Mouse (Mus musculus): ENCODE results near the gene Slc22a21. TPM values are rescaled to one million over a fixed set of nuclear protein-coding genes. Genes with fewer than 3 reads are reported as not detected.

Slc22a21 gene
- polyA plus RNA-seq, 1 experiment from 2014 or later: 4.0 TPM

DNA sequence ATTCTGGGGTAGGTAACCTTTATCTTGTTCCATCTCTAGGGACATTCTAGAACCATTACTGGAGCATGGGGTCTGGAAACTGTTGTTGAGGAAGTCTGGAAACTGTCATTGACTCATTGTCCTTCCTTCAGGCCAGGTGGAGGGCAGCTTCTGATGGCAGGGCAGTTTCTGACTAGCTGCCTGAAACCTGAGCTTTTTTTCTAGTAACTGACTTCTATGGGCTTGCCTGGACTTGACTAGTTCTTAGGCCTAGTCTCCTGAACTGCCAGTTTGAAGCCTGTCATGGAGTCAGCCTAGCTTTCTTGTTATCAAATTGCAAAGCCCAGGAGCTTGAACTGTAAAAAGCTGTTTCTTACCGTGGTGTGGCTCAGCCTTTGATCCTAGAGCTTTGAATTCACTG is 79.1 kb downstream of the Slc22a21 start:
- no peaks in the 10 kb centered on the region for H3K27me3 ChIP-seq (ENCODE audit: control insufficient read depth, insufficient read depth, low read depth, low read length)
- no peak for ATAC-seq
- no peak overlapping the region for H3K4me3 ChIP-seq (ENCODE audit: low read depth, low read length)
- H3K4me2 ChIP-seq (ENCODE audit: low read length): no peak overlapping the region
- no peak overlapping the region for H3K9ac ChIP-seq (ENCODE audit: low read depth, low read length)
- H3K9me3 ChIP-seq (replicated peaks; ENCODE audit: control insufficient read depth, low read length, poor library complexity, severe bottlenecking): no peaks in the 10 kb centered on the region
- no peaks in the 10 kb centered on the region for H3K4me1 ChIP-seq (ENCODE audit: control insufficient read depth, insufficient read depth, low read length)
- no peak overlapping the region for H3K27ac ChIP-seq (ENCODE audit: low read length)
- H3K36me3 ChIP-seq (ENCODE audit: control insufficient read depth, insufficient read depth, low read length): no peaks in the 10 kb centered on the region
- 57% methylated on average over 1 of the region's 1 CpGs for WGBS

GRCm38 (mm10) chr11:53899981-53900380 is 80.2 kb downstream of the Slc22a21 start:
- Histone ChIP-seq H3K4me2 (ENCODE audit: low read length) (no peak overlapping the region), H3K9me3 (replicated peaks; ENCODE audit: control insufficient read depth, low read length, poor library complexity, severe bottlenecking) (no peaks in the 10 kb centered on the region), H3K27me3 (ENCODE audit: control insufficient read depth, insufficient read depth, low read depth, low read length) (no peaks in the 10 kb centered on the region), H3K9ac (ENCODE audit: low read depth, low read length) (no peak overlapping the region), H3K36me3 (ENCODE audit: control insufficient read depth, insufficient read depth, low read length) (no peaks in the 10 kb centered on the region), H3K4me3 (ENCODE audit: low read depth, low read length) (no peak overlapping the region), H3K4me1 (ENCODE audit: control insufficient read depth, insufficient read depth, low read length) (no peaks in the 10 kb centered on the region), H3K27ac (ENCODE audit: low read length) (no peak overlapping the region)
- ATAC-seq: no peak
- 88% methylated on average over 6 of the region's 6 CpGs for WGBS

Other genes starting within 250 kb of the Slc22a21 start
- gene Irf1, start 210.3 kb downstream of the Slc22a21 start, polyA plus RNA-seq (2015; fragmentation: Nextera tagmentation; extraction: Ambion mirVana): 2.0 and 2.2 TPM in 2 replicates
- gene Gm17334, start 207.1 kb downstream of the Slc22a21 start, polyA plus RNA-seq (2015; fragmentation: Nextera tagmentation; extraction: Ambion mirVana): not detected in 2 replicates
- gene Gm12216, start 121.1 kb downstream of the Slc22a21 start, polyA plus RNA-seq (2015; fragmentation: Nextera tagmentation; extraction: Ambion mirVana): 0.31 and 0.39 TPM in 2 replicates
- gene Slc22a5, start 88.7 kb downstream of the Slc22a21 start, polyA plus RNA-seq (2015; fragmentation: Nextera tagmentation; extraction: Ambion mirVana): 10.1 and 11.0 TPM in 2 replicates
- 3.7 and 6.5 TPM in 2 replicates for gene Slc22a4, start 47.8 kb upstream of the Slc22a21 start, polyA plus RNA-seq (2015; fragmentation: Nextera tagmentation; extraction: Ambion mirVana)
- gene Pdlim4, start 88.7 kb upstream of the Slc22a21 start, polyA plus RNA-seq (2015; fragmentation: Nextera tagmentation; extraction: Ambion mirVana): 20.5 and 26.7 TPM in 2 replicates
- 9.6 and 9.7 TPM in 2 replicates for gene P4ha2, start 119.8 kb upstream of the Slc22a21 start, polyA plus RNA-seq (2015; fragmentation: Nextera tagmentation; extraction: Ambion mirVana)

Measured in midbrain, embryonic 16.5 days (tissue).